Mouse (Mus musculus) stomach, postnatal 0 days (tissue): ENCODE results near the gene Tmem151b. TPM values are rescaled to one million over a fixed set of nuclear protein-coding genes. Genes with fewer than 3 reads are reported as not detected.
A peak's percentile ranks its signal among the peaks of the same experiment; 100 is the strongest.

Experiments used
- ATAC-seq: fragments of 200-750 bp; cut with Nextera tagmentation; 2 replicates; pipeline ENCODE4 v1.8.0; 2017; ENCODE audit not compliant: low FRiP score, low TSS enrichment
- DNase-seq: peaks from one replicate; pipeline ENCODE4 v3.0.0-alpha.2; 2016; ENCODE audit warnings: low spot score
- H3K27ac ChIP-seq: fragments of 300-500 bp; sonication (generic); replicated peaks from 2 replicates; pipeline ENCODE4 v1.5.1; 2014; ENCODE audit warnings: mild to moderate bottlenecking, control low read depth
- H3K27me3 ChIP-seq: fragments of 300-500 bp; sonication (generic); 2 replicates; pipeline ENCODE4 v1.6.1; 2014; ENCODE audit warnings: low read length; ENCODE audit not compliant: control insufficient read depth, insufficient read depth
- H3K36me3 ChIP-seq: fragments of 300-500 bp; sonication (generic); 2 replicates; pipeline ENCODE4 v1.6.1; 2014; ENCODE audit warnings: low read length, mixed read lengths; ENCODE audit not compliant: control insufficient read depth, insufficient read depth
- H3K4me1 ChIP-seq: fragments of 300-500 bp; sonication (generic); replicated peaks from 2 replicates; pipeline ENCODE4 v1.6.1; 2014; ENCODE audit warnings: antibody characterized with exemption; ENCODE audit not compliant: control insufficient read depth, insufficient read depth
- H3K4me2 ChIP-seq: fragments of 300-500 bp; sonication (generic); replicated peaks from 2 replicates; pipeline ENCODE4 v1.6.1; 2014; ENCODE audit warnings: low read depth, mild to moderate bottlenecking, control low read depth, moderate library complexity
- H3K4me3 ChIP-seq: fragments of 300-500 bp; sonication (generic); 2 replicates; pipeline ENCODE4 v1.5.1; 2014; ENCODE audit warnings: low read depth, low read length, control low read depth
- H3K9ac ChIP-seq: fragments of 300-500 bp; sonication (generic); 2 replicates; pipeline ENCODE4 v1.6.1; 2014; ENCODE audit warnings: mild to moderate bottlenecking, low read length, control low read depth, mixed read lengths
- H3K9me3 ChIP-seq: fragments of 300-500 bp; sonication (generic); 2 replicates; pipeline ENCODE4 v1.6.1; 2016; ENCODE audit warnings: low read length; ENCODE audit not compliant: control insufficient read depth
- CTCF ChIP-seq: IDR thresholded peaks from 2 replicates; pipeline ENCODE4 v1.5.1; 2016; ENCODE audit warnings: antibody characterized with exemption, low read depth, mild to moderate bottlenecking, moderate library complexity
- EP300 ChIP-seq: optimal IDR thresholded peaks from 2 replicates; pipeline ENCODE3; 2016; ENCODE audit warnings: antibody characterized with exemption
- WGBS: fragments of 180-500 bp; shearing (Covaris S2); extraction: QIAGEN DNeasy Blood & Tissue Kit; methylation state at CpG from one replicate; pipeline ENCODE4 v1.1.7; 2014; 5-methylcytosine and 5-hydroxymethylcytosine counted together
- polyA plus RNA-seq: library from polyadenylated mRNA; unstranded; fragments of >200 nt; fragmentation: Nextera tagmentation; extraction: Ambion mirVana; gene quantifications from 2 replicates; pipeline ENCODE4 v1.2.1, GENCODE M21; 2015

Gene Tmem151b
- polyA plus RNA-seq, result 0.41 and 0.63 TPM in 2 replicates

DNA sequence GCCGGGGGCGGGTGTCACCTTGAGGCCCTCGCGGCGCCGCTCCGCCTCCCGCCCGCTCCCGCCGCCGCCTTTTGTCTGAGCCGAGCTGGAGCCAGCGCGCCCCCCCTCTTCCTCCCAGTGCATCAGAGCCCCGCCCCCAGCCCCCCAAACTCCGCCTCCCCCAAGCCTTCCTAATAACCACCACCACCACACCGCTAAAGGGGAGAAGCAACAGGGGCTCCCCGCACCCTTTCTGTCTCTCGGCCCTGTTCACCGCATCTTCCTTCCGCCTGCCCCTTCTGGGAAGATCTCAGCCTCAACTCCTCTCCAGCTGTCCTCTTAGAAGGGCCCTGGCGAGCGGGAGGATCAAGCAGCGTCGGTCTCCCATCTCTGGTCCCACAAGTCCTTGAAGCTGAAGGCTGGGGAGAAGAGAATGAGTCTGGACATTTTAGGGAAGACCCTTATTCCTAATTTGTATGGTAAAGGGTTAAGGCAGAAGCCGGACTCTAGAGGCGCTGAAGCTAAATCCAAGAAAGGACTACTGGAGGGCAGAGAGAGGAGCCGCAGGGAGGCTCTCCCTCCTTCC, at the start of gene Tmem151b:
Gene Tmem151b (minus strand): TSS at position 61 of the 565 bp plus-strand sequence.
- TF ChIP-seq CTCF, result peak; percentile 17; the same call in 1 of the 2 replicates
- no peak for TF ChIP-seq EP300
- Histone ChIP-seq H3K4me1 (no peaks in the 10 kb centered on the region), H3K4me3 (peak within 1 kb of the TSS; percentile 56), H3K27me3 (peaks cover 10% of the 10 kb centered on the region; the same call in 1 of the 2 replicates), H3K36me3 (no peaks in the 10 kb centered on the region), H3K9me3 (no peaks in the 10 kb centered on the region), H3K4me2 (peak within 1 kb of the TSS; percentile 95), H3K9ac (peak within 1 kb of the TSS; percentile 59), H3K27ac (no peak within 1 kb of the TSS)
- 4% methylated on average over 20 of the region's 29 CpGs for WGBS
- DNase-seq (no peak), ATAC-seq (no peak)

GRCm38 (mm10) chr17:45598891-45599290, 49.4 kb upstream of the Tmem151b start:
- 31% methylated on average over 3 of the region's 3 CpGs for WGBS
- DNase-seq (no peak), ATAC-seq (no peak)
- Histone ChIP-seq H3K27ac (no peak overlapping the region), H3K4me3 (peak overlapping the region; percentile 32; the same call in 1 of the 2 replicates), H3K27me3 (no peaks in the 10 kb centered on the region), H3K9ac (peak overlapping the region; percentile 43; the same call in 1 of the 2 replicates), H3K4me2 (peak overlapping the region; percentile 59), H3K4me1 (peaks cover 13% of the 10 kb centered on the region), H3K36me3 (no peaks in the 10 kb centered on the region), H3K9me3 (no peaks in the 10 kb centered on the region)
- TF ChIP-seq CTCF, result no peak
- no peak for TF ChIP-seq EP300

- TF ChIP-seq EP300 (no peak), CTCF (no peak)
- Histone ChIP-seq H3K4me3 (no peak overlapping the region), H3K4me1 (peaks cover 17% of the 10 kb centered on the region), H3K27ac (no peak overlapping the region), H3K4me2 (no peak overlapping the region), H3K36me3 (no peaks in the 10 kb centered on the region), H3K9ac (no peak overlapping the region), H3K9me3 (no peaks in the 10 kb centered on the region), H3K27me3 (no peaks in the 10 kb centered on the region)
- ATAC-seq, result no peak
- WGBS, result 77% methylated on average over 2 of the region's 2 CpGs
- DNase-seq, result no peak
Measured at GRCm38 (mm10) chr17:45598376-45598775, 48.9 kb upstream of the Tmem151b start.

GRCm38 (mm10) chr17:45597787-45598186, 48.3 kb upstream of the Tmem151b start:
- H3K36me3 ChIP-seq, result no peaks in the 10 kb centered on the region
- H3K27me3 ChIP-seq, result no peaks in the 10 kb centered on the region
- TF ChIP-seq EP300, result no peak
- TF ChIP-seq CTCF, result 0 out of 2 replicates have a peak, but pooled peaks have one; percentile 6
- no peak overlapping the region for H3K27ac ChIP-seq
- H3K9ac ChIP-seq, result no peak overlapping the region
- no peak overlapping the region for H3K4me3 ChIP-seq
- DNase-seq (peak; percentile 64), ATAC-seq (no peak; the same call in 1 of the 2 replicates)
- H3K4me2 ChIP-seq, result no peak overlapping the region
- H3K4me1 ChIP-seq, result peaks cover 19% of the 10 kb centered on the region
- H3K9me3 ChIP-seq, result no peaks in the 10 kb centered on the region
- WGBS, result 38% methylated on average over 3 of the region's 3 CpGs

DNA sequence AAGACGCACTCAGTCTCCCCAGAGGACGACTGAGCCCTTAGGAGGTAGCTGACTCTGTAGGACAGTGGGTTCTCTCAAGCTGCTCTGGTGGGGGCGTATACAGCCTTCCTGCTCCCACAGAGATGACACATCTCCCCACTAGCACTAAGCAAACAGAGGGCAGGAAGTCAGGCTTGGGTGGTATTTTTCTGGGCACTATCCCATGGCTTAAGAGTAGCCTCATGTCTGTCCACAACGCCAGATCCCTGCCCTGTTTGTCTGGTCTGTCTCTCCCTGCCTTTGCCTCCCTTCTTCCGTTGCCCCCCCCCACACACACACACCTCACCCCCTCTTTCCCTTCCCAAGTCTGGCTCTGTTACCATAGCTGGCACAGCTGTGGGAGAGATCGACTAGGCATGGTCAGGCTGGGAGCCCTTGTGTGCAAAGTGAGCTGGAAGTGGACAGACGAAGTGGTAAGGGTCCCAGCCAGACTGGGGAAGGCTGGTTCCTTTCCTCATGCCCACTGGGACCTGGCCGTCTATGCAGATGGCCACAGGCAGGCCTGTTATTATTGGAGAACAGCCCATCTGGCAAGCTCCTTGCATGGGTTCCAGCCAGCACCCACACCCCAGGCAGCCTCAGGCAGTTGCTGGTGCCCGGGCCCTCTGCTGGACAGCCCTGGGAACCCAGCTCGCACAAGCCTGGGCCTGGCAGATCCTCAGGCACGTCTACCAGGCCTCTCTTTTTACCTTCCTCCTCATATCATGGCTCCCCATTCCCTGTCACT, 47.3 kb upstream of the Tmem151b start:
- no peak for TF ChIP-seq EP300
- TF ChIP-seq CTCF, result peak; percentile 78
- peaks cover 22% of the 10 kb centered on the region for H3K4me1 ChIP-seq
- H3K4me3 ChIP-seq, result no peak overlapping the region
- WGBS, result 36% methylated on average over 11 of the region's 11 CpGs
- H3K9me3 ChIP-seq, result no peaks in the 10 kb centered on the region
- H3K36me3 ChIP-seq, result no peaks in the 10 kb centered on the region
- H3K9ac ChIP-seq, result no peak overlapping the region
- DNase-seq (peak; percentile 80), ATAC-seq (peak; percentile 58)
- peak overlapping the region; percentile 65 for H3K27ac ChIP-seq
- H3K27me3 ChIP-seq, result no peaks in the 10 kb centered on the region
- H3K4me2 ChIP-seq, result no peak overlapping the region
